Mouse (Mus musculus): ENCODE data around the gene Slc4a4. TPM values are rescaled to one million over a fixed set of nuclear protein-coding genes. Genes with fewer than 3 reads are reported as not detected.

Gene Slc4a4
- polyA plus RNA-seq, 1 experiment from 2014 or later: 1.6 TPM

DNA sequence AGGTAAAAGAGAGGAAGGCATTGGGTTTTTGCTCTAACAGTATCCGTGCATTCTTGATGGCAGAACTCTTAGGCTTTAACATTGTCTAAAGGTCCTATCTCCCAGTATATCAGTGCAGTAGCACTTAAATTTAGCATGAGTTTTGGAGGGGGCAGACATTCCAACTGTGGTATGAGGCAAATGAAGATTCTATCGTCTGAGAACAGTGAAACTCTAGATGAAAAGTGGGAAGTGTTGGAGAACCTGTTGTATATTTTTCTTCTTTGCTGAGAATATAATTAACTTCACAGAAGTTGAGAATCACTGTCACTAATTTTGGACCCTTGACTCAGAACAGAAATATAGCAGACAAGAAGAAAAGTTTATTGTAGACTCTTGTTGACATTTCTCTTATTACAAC is 128.2 kb downstream of the Slc4a4 start:
- Histone ChIP-seq H3K9me3 (ENCODE audit: control insufficient read depth, low read length) (no peaks in the 10 kb centered on the region), H3K27ac (ENCODE audit: low read depth, low read length) (no peak overlapping the region), H3K4me3 (ENCODE audit: low read depth, low read length) (no peak overlapping the region), H3K4me2 (replicated peaks; ENCODE audit: low read depth, low read length) (no peak overlapping the region), H3K9ac (ENCODE audit: low read depth, low read length) (no peak overlapping the region), H3K4me1 (replicated peaks; ENCODE audit: control insufficient read depth, insufficient read depth, low read length) (no peaks in the 10 kb centered on the region), H3K36me3 (ENCODE audit: control insufficient read depth, insufficient read depth, low read length) (no peaks in the 10 kb centered on the region), H3K27me3 (ENCODE audit: control insufficient read depth, insufficient read depth, low read length) (no peaks in the 10 kb centered on the region)
- ATAC-seq (ENCODE audit: low FRiP score) (no peak), DNase-seq (ENCODE audit: low spot score) (no peak)
- WGBS: 84% methylated on average over 2 of the region's 2 CpGs

DNA sequence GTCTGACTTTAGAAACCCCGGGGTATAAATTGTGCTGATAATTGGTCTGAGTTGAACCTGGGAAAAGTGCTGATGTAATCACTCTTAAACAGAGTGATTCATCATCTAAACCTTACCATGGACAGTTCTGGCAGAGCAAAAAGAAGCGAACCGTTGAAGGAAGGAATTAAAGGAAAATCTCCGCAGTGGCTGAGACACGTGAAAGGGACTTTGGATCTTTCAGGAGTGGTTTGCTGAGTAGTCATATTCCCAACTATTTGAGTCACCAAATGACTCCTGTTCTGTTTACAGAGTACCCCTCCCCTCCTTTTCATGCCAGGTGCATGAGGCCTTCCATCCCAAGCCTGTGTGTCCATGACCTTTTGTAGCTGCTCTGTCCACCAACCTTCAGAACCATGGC is 129.3 kb downstream of the Slc4a4 start:
- Histone ChIP-seq H3K9ac (ENCODE audit: low read depth, low read length) (no peak overlapping the region), H3K27me3 (ENCODE audit: control insufficient read depth, insufficient read depth, low read length) (no peaks in the 10 kb centered on the region), H3K4me1 (replicated peaks; ENCODE audit: control insufficient read depth, insufficient read depth, low read length) (no peaks in the 10 kb centered on the region), H3K4me2 (replicated peaks; ENCODE audit: low read depth, low read length) (no peak overlapping the region), H3K27ac (ENCODE audit: low read depth, low read length) (no peak overlapping the region), H3K36me3 (ENCODE audit: control insufficient read depth, insufficient read depth, low read length) (no peaks in the 10 kb centered on the region), H3K9me3 (ENCODE audit: control insufficient read depth, low read length) (no peaks in the 10 kb centered on the region), H3K4me3 (ENCODE audit: low read depth, low read length) (no peak overlapping the region)
- ATAC-seq (ENCODE audit: low FRiP score) (no peak), DNase-seq (ENCODE audit: low spot score) (no peak)
- WGBS: 83% methylated on average over 5 of the region's 5 CpGs

DNA sequence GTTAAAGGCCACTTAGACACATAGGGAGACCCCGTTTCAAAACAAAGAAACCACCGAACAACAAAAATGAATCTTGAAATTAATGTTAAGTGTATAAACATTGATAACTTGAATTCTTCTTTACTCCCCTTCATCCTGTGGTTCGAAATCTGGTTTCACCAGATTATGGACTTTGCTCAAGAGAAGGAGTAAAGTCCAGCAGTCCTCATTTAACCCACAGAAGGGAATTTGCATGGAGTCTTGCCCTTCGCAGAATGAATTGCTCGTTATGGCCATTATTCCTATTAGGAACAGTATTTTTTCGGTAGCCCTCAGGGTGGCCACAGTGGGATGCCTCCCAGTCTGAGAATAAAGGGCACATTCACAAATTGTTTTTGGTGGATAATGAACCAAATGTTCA is 131.9 kb downstream of the Slc4a4 start:
- H3K4me3 ChIP-seq (ENCODE audit: low read depth, low read length): no peak overlapping the region
- no peak overlapping the region for H3K27ac ChIP-seq (ENCODE audit: low read depth, low read length)
- no peaks in the 10 kb centered on the region for H3K9me3 ChIP-seq (ENCODE audit: control insufficient read depth, low read length)
- ATAC-seq (ENCODE audit: low FRiP score) (no peak), DNase-seq (ENCODE audit: low spot score) (no peak)
- H3K27me3 ChIP-seq (ENCODE audit: control insufficient read depth, insufficient read depth, low read length): no peaks in the 10 kb centered on the region
- 87% methylated on average over 6 of the region's 6 CpGs for WGBS
- H3K4me1 ChIP-seq (replicated peaks; ENCODE audit: control insufficient read depth, insufficient read depth, low read length): no peaks in the 10 kb centered on the region
- no peak overlapping the region for H3K9ac ChIP-seq (ENCODE audit: low read depth, low read length)
- H3K36me3 ChIP-seq (ENCODE audit: control insufficient read depth, insufficient read depth, low read length): no peaks in the 10 kb centered on the region
- H3K4me2 ChIP-seq (replicated peaks; ENCODE audit: low read depth, low read length): no peak overlapping the region

GRCm38 (mm10) chr5:89024413-89024812 is 137.8 kb downstream of the Slc4a4 start:
- Histone ChIP-seq H3K4me3 (ENCODE audit: low read depth, low read length) (no peak overlapping the region), H3K27ac (ENCODE audit: low read depth, low read length) (no peak overlapping the region), H3K4me1 (replicated peaks; ENCODE audit: control insufficient read depth, insufficient read depth, low read length) (no peaks in the 10 kb centered on the region), H3K9ac (ENCODE audit: low read depth, low read length) (no peak overlapping the region), H3K9me3 (ENCODE audit: control insufficient read depth, low read length) (no peaks in the 10 kb centered on the region), H3K36me3 (ENCODE audit: control insufficient read depth, insufficient read depth, low read length) (no peaks in the 10 kb centered on the region), H3K27me3 (ENCODE audit: control insufficient read depth, insufficient read depth, low read length) (no peaks in the 10 kb centered on the region), H3K4me2 (replicated peaks; ENCODE audit: low read depth, low read length) (no peak overlapping the region)
- DNase-seq (ENCODE audit: low spot score) (no peak), ATAC-seq (ENCODE audit: low FRiP score) (no peak)
- WGBS: 88% methylated on average over 4 of the region's 4 CpGs

DNA sequence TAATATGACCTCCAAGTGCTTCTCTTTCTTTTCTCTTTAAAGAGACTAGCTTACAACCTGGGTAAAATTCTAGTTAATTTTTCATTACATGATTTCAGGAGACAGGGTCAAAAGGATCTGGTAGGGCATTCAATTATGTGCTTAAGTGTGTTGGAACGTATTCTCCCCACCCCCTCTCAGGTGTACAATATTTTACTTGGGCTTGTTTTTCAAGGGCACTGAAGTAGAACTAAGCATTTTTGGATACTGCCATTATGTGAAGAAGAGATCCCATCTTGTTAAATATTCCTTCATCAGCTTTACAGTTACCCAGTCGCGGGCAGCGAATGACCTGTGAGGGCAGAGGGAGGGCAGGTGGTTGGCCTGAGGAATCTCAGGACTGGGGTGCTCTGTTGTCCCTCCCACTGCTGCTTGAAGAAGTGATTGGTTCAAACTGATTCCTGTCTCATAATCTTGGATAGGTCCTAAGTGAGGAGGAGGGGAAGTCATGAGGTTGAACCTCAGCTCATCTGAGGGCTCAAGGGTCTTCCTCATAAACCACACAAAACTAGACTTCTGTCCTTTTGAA is 141.0 kb downstream of the Slc4a4 start:
- WGBS: 94% methylated on average over 4 of the region's 4 CpGs
- Histone ChIP-seq H3K4me1 (replicated peaks; ENCODE audit: control insufficient read depth, insufficient read depth, low read length) (no peaks in the 10 kb centered on the region), H3K9ac (ENCODE audit: low read depth, low read length) (no peak overlapping the region), H3K4me3 (ENCODE audit: low read depth, low read length) (no peak overlapping the region), H3K9me3 (ENCODE audit: control insufficient read depth, low read length) (no peaks in the 10 kb centered on the region), H3K27ac (ENCODE audit: low read depth, low read length) (no peak overlapping the region), H3K4me2 (replicated peaks; ENCODE audit: low read depth, low read length) (no peak overlapping the region), H3K27me3 (ENCODE audit: control insufficient read depth, insufficient read depth, low read length) (no peaks in the 10 kb centered on the region), H3K36me3 (ENCODE audit: control insufficient read depth, insufficient read depth, low read length) (no peaks in the 10 kb centered on the region)
- no peak for ATAC-seq (ENCODE audit: low FRiP score)
- no peak for DNase-seq (ENCODE audit: low spot score)

- 72% methylated on average over 8 of the region's 8 CpGs for WGBS
- no peak overlapping the region for H3K27ac ChIP-seq (ENCODE audit: low read depth, low read length)
- H3K27me3 ChIP-seq (ENCODE audit: control insufficient read depth, insufficient read depth, low read length): no peaks in the 10 kb centered on the region
- H3K4me3 ChIP-seq (ENCODE audit: low read depth, low read length): no peak overlapping the region
- H3K9me3 ChIP-seq (ENCODE audit: control insufficient read depth, low read length): no peaks in the 10 kb centered on the region
- no peaks in the 10 kb centered on the region for H3K36me3 ChIP-seq (ENCODE audit: control insufficient read depth, insufficient read depth, low read length)
- DNase-seq (ENCODE audit: low spot score) (no peak), ATAC-seq (ENCODE audit: low FRiP score) (no peak)
- no peak overlapping the region for H3K4me2 ChIP-seq (replicated peaks; ENCODE audit: low read depth, low read length)
- no peak overlapping the region for H3K9ac ChIP-seq (ENCODE audit: low read depth, low read length)
- H3K4me1 ChIP-seq (replicated peaks; ENCODE audit: control insufficient read depth, insufficient read depth, low read length): no peaks in the 10 kb centered on the region
These were observed 146.0 kb downstream of the Slc4a4 start for GRCm38 (mm10) chr5:89032647-89033046.

DNA sequence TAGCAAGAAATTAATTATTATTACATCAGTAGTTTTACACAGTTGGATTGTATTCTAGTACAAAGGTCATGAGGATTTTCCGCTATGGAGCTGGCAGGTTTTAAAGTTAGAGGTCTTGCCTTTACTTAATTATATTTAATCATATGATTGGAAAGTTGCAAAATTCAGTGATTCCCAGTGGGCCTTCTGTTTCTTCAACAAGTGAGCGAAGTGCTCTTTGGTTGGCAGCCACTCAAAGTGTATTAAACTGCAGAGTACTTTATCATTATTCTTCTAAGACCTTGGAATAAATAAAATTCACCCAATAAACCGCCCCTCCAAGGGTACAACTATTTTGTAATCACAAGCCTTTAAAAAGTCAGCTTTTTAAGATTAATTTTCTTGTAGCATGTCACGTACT is 146.6 kb downstream of the Slc4a4 start:
- Histone ChIP-seq H3K27me3 (ENCODE audit: control insufficient read depth, insufficient read depth, low read length) (no peaks in the 10 kb centered on the region), H3K36me3 (ENCODE audit: control insufficient read depth, insufficient read depth, low read length) (no peaks in the 10 kb centered on the region), H3K4me3 (ENCODE audit: low read depth, low read length) (no peak overlapping the region), H3K27ac (ENCODE audit: low read depth, low read length) (no peak overlapping the region), H3K4me2 (replicated peaks; ENCODE audit: low read depth, low read length) (no peak overlapping the region), H3K9me3 (ENCODE audit: control insufficient read depth, low read length) (no peaks in the 10 kb centered on the region), H3K9ac (ENCODE audit: low read depth, low read length) (no peak overlapping the region), H3K4me1 (replicated peaks; ENCODE audit: control insufficient read depth, insufficient read depth, low read length) (no peaks in the 10 kb centered on the region)
- DNase-seq (ENCODE audit: low spot score) (no peak), ATAC-seq (ENCODE audit: low FRiP score) (no peak)
- WGBS: 91% methylated on average over 4 of the region's 4 CpGs

GRCm38 (mm10) chr5:89036147-89036546 is 149.5 kb downstream of the Slc4a4 start:
- Histone ChIP-seq H3K4me3 (ENCODE audit: low read depth, low read length) (no peak overlapping the region), H3K9ac (ENCODE audit: low read depth, low read length) (no peak overlapping the region), H3K4me1 (replicated peaks; ENCODE audit: control insufficient read depth, insufficient read depth, low read length) (no peaks in the 10 kb centered on the region), H3K4me2 (replicated peaks; ENCODE audit: low read depth, low read length) (no peak overlapping the region), H3K27ac (ENCODE audit: low read depth, low read length) (no peak overlapping the region), H3K9me3 (ENCODE audit: control insufficient read depth, low read length) (no peaks in the 10 kb centered on the region), H3K36me3 (ENCODE audit: control insufficient read depth, insufficient read depth, low read length) (no peaks in the 10 kb centered on the region), H3K27me3 (ENCODE audit: control insufficient read depth, insufficient read depth, low read length) (no peaks in the 10 kb centered on the region)
- ATAC-seq (ENCODE audit: low FRiP score) (no peak), DNase-seq (ENCODE audit: low spot score) (no peak)
- WGBS: 50% methylated on average over 5 of the region's 5 CpGs

- ATAC-seq (ENCODE audit: low FRiP score) (no peak), DNase-seq (ENCODE audit: low spot score) (no peak)
- Histone ChIP-seq H3K36me3 (ENCODE audit: control insufficient read depth, insufficient read depth, low read length) (no peaks in the 10 kb centered on the region), H3K27ac (ENCODE audit: low read depth, low read length) (no peak overlapping the region), H3K27me3 (ENCODE audit: control insufficient read depth, insufficient read depth, low read length) (no peaks in the 10 kb centered on the region), H3K4me1 (replicated peaks; ENCODE audit: control insufficient read depth, insufficient read depth, low read length) (no peaks in the 10 kb centered on the region), H3K9me3 (ENCODE audit: control insufficient read depth, low read length) (no peaks in the 10 kb centered on the region), H3K4me2 (replicated peaks; ENCODE audit: low read depth, low read length) (no peak overlapping the region), H3K9ac (ENCODE audit: low read depth, low read length) (no peak overlapping the region), H3K4me3 (ENCODE audit: low read depth, low read length) (no peak overlapping the region)
- 87% methylated on average over 3 of the region's 3 CpGs for WGBS
These were observed 154.2 kb downstream of the Slc4a4 start for GRCm38 (mm10) chr5:89040814-89041213.
